Mouse (Mus musculus) lung, embryonic 15.5 days (tissue): ENCODE measurements around the gene Gcnt2. TPM values are rescaled to one million over a fixed set of nuclear protein-coding genes. Genes with fewer than 3 reads are reported as not detected.
A peak's percentile ranks its signal among the peaks of the same experiment; 100 is the strongest.
"Not testable (repeated sequence)": the region's sequence is repeated elsewhere in the genome, so short reads cannot be mapped to it uniquely, and the experiment has no call there.

Source experiments
- ATAC-seq: fragments of 200-750 bp; cut with Nextera tagmentation; 2 replicates; pipeline ENCODE4 v1.8.0; 2017; ENCODE audit warnings: moderate number of reproducible peaks, borderline replicate concordance; ENCODE audit not compliant: low FRiP score, low TSS enrichment; ENCODE audit errors: extremely low read depth
- H3K27ac ChIP-seq: fragments of 300-500 bp; sonication (generic); 2 replicates; pipeline ENCODE4 v1.5.1; 2015; ENCODE audit warnings: moderate library complexity, mild to moderate bottlenecking, inconsistent platforms
- H3K27me3 ChIP-seq: fragments of 300-500 bp; sonication (generic); 2 replicates; pipeline ENCODE4 v1.6.1; 2015; ENCODE audit warnings: inconsistent platforms
- H3K36me3 ChIP-seq: fragments of 300-500 bp; sonication (generic); 2 replicates; pipeline ENCODE4 v1.6.1; 2015; ENCODE audit warnings: inconsistent platforms
- H3K4me1 ChIP-seq: fragments of 300-500 bp; sonication (generic); 2 replicates; pipeline ENCODE4 v1.6.1; 2015; ENCODE audit warnings: inconsistent platforms
- H3K4me2 ChIP-seq: fragments of 300-500 bp; sonication (generic); 2 replicates; pipeline ENCODE4 v1.6.1; 2015; ENCODE audit warnings: inconsistent platforms, mild to moderate bottlenecking, moderate library complexity
- H3K4me3 ChIP-seq: fragments of 300-500 bp; sonication (generic); 2 replicates; pipeline ENCODE4 v1.5.1; 2015; ENCODE audit warnings: mild to moderate bottlenecking, inconsistent platforms
- H3K9ac ChIP-seq: fragments of 300-500 bp; sonication (generic); 2 replicates; pipeline ENCODE4 v1.6.1; 2015; ENCODE audit warnings: inconsistent platforms
- H3K9me3 ChIP-seq: fragments of 300-500 bp; sonication (generic); 2 replicates; pipeline ENCODE4 v1.6.1; 2016; ENCODE audit warnings: inconsistent platforms
- WGBS: fragments of 180-500 bp; shearing (Covaris S2); methylation state at CpG from one replicate; pipeline ENCODE4 v1.1.7; 2015; 5-methylcytosine and 5-hydroxymethylcytosine counted together
- polyA plus RNA-seq: library from polyadenylated mRNA; unstranded; fragments of >200 nt; fragmentation: Nextera tagmentation; extraction: Ambion mirVana; gene quantifications from 2 replicates; pipeline ENCODE4 v1.2.1, GENCODE M21; 2015

Gene Gcnt2
- polyA plus RNA-seq, 1 experiment from 2014 or later = 4.0 TPM

GRCm38 (mm10) chr13:40893573-40893972 is 34.0 kb downstream of the Gcnt2 start:
- Histone ChIP-seq H3K4me3 (no peak overlapping the region), H3K27me3 (no peaks in the 10 kb centered on the region), H3K36me3 (no peaks in the 10 kb centered on the region), H3K9ac (no peak overlapping the region), H3K4me2 (no peak overlapping the region), H3K9me3 (no peaks in the 10 kb centered on the region), H3K27ac (no peak overlapping the region), H3K4me1 (no peaks in the 10 kb centered on the region)
- no peak for ATAC-seq
- WGBS = 71% methylated on average over 3 of the region's 3 CpGs

GRCm38 (mm10) chr13:40898049-40898690 is 38.6 kb downstream of the Gcnt2 start:
- not testable (repeated sequence) for H3K9ac ChIP-seq, H3K27me3 ChIP-seq, H3K36me3 ChIP-seq, H3K27ac ChIP-seq, ATAC-seq, H3K4me3 ChIP-seq, H3K9me3 ChIP-seq, H3K4me2 ChIP-seq
- peaks cover 16% of the 10 kb centered on the region for H3K4me1 ChIP-seq
- WGBS = 60% methylated on average over 14 of the region's 14 CpGs

- WGBS = 78% methylated on average over 4 of the region's 4 CpGs
- no peaks in the 10 kb centered on the region for H3K36me3 ChIP-seq
- ATAC-seq = no peak
- no peaks in the 10 kb centered on the region for H3K9me3 ChIP-seq
- H3K4me1 ChIP-seq = peaks cover 16% of the 10 kb centered on the region
- H3K27ac ChIP-seq = no peak overlapping the region
- H3K27me3 ChIP-seq = no peaks in the 10 kb centered on the region
- no peak overlapping the region for H3K4me2 ChIP-seq
- H3K4me3 ChIP-seq = no peak overlapping the region
- no peak overlapping the region for H3K9ac ChIP-seq
These were observed 39.1 kb downstream of the Gcnt2 start for GRCm38 (mm10) chr13:40898698-40899097.

DNA sequence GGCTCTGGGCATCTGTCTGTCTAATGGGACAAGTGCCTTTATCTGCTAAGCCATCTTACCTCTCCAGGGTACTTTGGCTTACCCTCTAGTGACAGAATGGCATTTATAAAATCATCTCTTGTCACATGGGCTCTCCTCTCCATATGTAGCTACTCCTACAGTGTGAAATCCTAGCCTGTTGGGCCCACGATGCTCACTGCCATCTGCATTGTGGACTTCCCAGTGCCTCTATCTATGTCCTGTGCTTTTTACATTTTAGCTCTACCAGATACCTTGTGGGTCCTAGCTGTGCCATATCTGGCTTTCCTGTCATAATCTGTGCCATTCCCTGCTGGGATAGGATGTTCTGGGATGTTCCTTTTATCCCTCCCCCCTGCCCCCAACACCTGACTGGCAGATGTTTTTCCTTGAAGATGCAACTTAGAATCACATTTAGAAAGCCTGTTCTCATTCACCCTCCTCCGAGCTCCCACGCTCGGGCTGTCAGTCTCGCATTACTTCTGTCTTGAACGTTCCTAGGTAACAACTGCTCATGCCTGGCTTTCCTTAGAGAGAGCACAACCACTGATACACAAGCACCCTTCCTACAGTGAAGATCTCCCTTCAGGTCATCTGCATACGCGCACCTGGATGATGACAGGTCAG is 39.9 kb downstream of the Gcnt2 start:
- no peak overlapping the region for H3K4me2 ChIP-seq
- H3K4me3 ChIP-seq = no peak overlapping the region
- H3K27ac ChIP-seq = no peak overlapping the region
- ATAC-seq = no peak
- no peaks in the 10 kb centered on the region for H3K27me3 ChIP-seq
- H3K4me1 ChIP-seq = peaks cover 16% of the 10 kb centered on the region
- no peaks in the 10 kb centered on the region for H3K36me3 ChIP-seq
- WGBS = 82% methylated on average over 8 of the region's 8 CpGs
- no peaks in the 10 kb centered on the region for H3K9me3 ChIP-seq
- no peak overlapping the region for H3K9ac ChIP-seq

DNA sequence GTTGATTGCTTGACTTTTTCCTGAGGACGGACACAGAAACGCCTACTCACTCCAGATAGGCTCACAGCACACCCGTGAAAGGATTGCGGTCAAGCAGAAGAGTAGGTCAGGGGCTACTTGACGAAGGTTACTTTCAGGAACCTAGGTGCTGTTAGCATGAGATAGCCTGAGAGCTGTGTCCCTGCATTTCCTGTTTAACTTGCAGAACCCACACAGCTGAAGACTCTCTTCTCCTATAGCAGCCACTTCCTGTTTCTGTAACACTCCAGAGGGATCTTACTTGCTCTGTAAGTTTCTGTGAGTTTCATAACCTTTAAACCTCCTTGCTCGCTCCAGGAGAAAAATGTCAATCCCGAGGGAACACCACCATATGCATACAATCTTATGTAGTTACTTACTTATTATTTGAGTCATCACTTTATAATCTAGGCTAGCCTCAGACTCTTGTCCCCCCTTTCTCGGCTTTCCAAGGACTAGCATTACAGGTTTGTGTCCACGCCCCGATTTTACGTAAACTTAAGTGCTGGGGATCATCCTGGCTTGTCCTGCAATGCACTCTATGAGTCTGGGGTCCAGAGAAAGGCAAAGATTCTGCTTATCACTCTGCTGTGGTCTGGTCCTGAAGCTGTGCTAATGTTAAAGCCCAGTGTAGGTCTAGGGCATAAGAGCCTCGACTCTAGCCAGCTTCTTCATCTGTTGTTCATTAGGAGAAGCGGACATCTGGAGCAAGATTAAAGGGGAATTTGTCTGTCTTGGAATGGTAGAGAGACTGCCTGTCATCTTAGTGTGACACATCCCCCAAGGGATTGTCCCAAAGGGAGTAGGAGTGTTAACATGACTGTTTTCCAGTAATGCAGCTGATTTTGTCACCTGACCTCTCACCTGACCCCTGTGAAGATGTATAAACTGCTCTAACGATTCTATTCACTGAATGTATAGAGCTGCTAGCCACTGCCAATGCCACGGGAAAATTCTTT is 40.7 kb downstream of the Gcnt2 start:
- peaks cover 16% of the 10 kb centered on the region for H3K4me1 ChIP-seq
- WGBS = 62% methylated on average over 15 of the region's 15 CpGs
- H3K9ac ChIP-seq = no peak overlapping the region
- no peaks in the 10 kb centered on the region for H3K36me3 ChIP-seq
- no peaks in the 10 kb centered on the region for H3K27me3 ChIP-seq
- no peak overlapping the region for H3K4me3 ChIP-seq
- ATAC-seq = no peak
- no peak overlapping the region for H3K27ac ChIP-seq
- H3K4me2 ChIP-seq = no peak overlapping the region
- no peaks in the 10 kb centered on the region for H3K9me3 ChIP-seq

DNA sequence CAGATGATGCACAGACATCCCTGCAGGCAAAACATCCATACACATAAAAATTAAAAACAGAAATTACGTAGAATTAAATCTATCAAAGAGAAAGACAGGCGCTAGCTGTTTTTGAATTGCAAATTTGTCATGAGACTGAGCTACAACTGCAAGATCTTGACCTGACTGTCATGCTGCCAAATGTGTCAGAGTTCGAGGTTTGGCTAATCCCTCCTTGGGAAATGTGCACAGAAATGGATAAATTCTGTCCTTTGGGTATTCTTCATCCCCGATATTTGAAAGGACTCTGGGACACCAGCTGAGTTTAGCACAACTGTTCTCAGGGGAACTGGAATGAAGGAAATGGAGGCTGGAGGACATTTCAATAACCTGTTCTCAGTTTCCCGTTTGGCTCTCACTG is 41.7 kb downstream of the Gcnt2 start:
- peaks cover 16% of the 10 kb centered on the region for H3K4me1 ChIP-seq
- H3K27me3 ChIP-seq = no peaks in the 10 kb centered on the region; the same call in 1 of the 2 replicates
- ATAC-seq = no peak
- H3K4me2 ChIP-seq = no peak overlapping the region
- H3K27ac ChIP-seq = 0 out of 2 replicates have a peak overlapping the region, but pooled peaks have one; percentile 69
- no peak overlapping the region for H3K9ac ChIP-seq
- H3K4me3 ChIP-seq = no peak overlapping the region
- WGBS = 78% methylated on average over 5 of the region's 5 CpGs
- H3K36me3 ChIP-seq = no peaks in the 10 kb centered on the region
- H3K9me3 ChIP-seq = no peaks in the 10 kb centered on the region

GRCm38 (mm10) chr13:40901831-40902459 is 42.4 kb downstream of the Gcnt2 start:
- peak; percentile 72; the same call in 1 of the 2 replicates for ATAC-seq
- Histone ChIP-seq H3K4me1 (peaks cover 16% of the 10 kb centered on the region), H3K9me3 (no peaks in the 10 kb centered on the region), H3K36me3 (no peaks in the 10 kb centered on the region), H3K9ac (no peak overlapping the region), H3K4me2 (no peak overlapping the region), H3K27me3 (no peaks in the 10 kb centered on the region; the same call in 1 of the 2 replicates), H3K27ac (peak overlapping the region; percentile 69), H3K4me3 (no peak overlapping the region)
- WGBS = 51% methylated on average over 12 of the region's 12 CpGs

GRCm38 (mm10) chr13:40904080-40904479 is 44.5 kb downstream of the Gcnt2 start:
- Histone ChIP-seq H3K36me3 (no peaks in the 10 kb centered on the region), H3K27ac (no peak overlapping the region), H3K4me3 (no peak overlapping the region), H3K4me2 (no peak overlapping the region), H3K9ac (no peak overlapping the region), H3K27me3 (no peaks in the 10 kb centered on the region; the same call in 1 of the 2 replicates), H3K4me1 (peaks cover 16% of the 10 kb centered on the region), H3K9me3 (no peaks in the 10 kb centered on the region)
- no peak for ATAC-seq
- WGBS = 89% methylated on average over 7 of the region's 7 CpGs

- WGBS = 76% methylated on average over 7 of the region's 7 CpGs
- no peak for ATAC-seq
These were observed 47.0 kb downstream of the Gcnt2 start for GRCm38 (mm10) chr13:40906528-40906927.

DNA sequence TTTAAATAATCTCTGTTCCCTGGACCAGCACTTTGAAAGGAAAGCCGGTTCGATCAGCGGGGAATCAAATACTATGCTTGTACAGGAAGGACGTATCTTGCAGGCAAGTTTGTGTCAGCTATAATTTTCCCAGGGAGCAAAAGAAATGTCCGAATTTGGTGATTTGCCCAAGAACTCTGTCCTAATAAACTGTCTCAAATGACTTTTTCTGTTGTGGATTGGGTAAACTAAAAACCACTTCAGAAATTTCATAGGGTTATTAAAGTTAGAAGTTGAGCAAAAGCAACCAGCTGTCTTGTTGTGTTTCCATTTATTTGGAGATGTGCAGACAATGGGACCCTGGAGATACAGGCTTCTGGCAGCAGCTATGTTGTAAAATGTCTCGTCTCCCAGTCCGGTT is 47.7 kb downstream of the Gcnt2 start:
- no peaks in the 10 kb centered on the region; the same call in 1 of the 2 replicates for H3K4me1 ChIP-seq
- no peak overlapping the region for H3K4me3 ChIP-seq
- no peak overlapping the region for H3K4me2 ChIP-seq
- no peak for ATAC-seq
- H3K9ac ChIP-seq = no peak overlapping the region
- WGBS = 62% methylated on average over 7 of the region's 7 CpGs
- H3K27ac ChIP-seq = no peak overlapping the region
- H3K36me3 ChIP-seq = no peaks in the 10 kb centered on the region
- H3K27me3 ChIP-seq = no peaks in the 10 kb centered on the region; the same call in 1 of the 2 replicates
- no peaks in the 10 kb centered on the region for H3K9me3 ChIP-seq

More at GRCm38 (mm10) chr13:40906528-40906927, 47.0 kb downstream of the Gcnt2 start:
- H3K4me2 ChIP-seq = no peak overlapping the region
- H3K9me3 ChIP-seq = no peaks in the 10 kb centered on the region
- no peaks in the 10 kb centered on the region for H3K36me3 ChIP-seq
- no peaks in the 10 kb centered on the region; the same call in 1 of the 2 replicates for H3K27me3 ChIP-seq
- H3K9ac ChIP-seq = no peak overlapping the region
- no peak overlapping the region for H3K4me3 ChIP-seq
- H3K27ac ChIP-seq = no peak overlapping the region
- peaks cover 4% of the 10 kb centered on the region for H3K4me1 ChIP-seq

DNA sequence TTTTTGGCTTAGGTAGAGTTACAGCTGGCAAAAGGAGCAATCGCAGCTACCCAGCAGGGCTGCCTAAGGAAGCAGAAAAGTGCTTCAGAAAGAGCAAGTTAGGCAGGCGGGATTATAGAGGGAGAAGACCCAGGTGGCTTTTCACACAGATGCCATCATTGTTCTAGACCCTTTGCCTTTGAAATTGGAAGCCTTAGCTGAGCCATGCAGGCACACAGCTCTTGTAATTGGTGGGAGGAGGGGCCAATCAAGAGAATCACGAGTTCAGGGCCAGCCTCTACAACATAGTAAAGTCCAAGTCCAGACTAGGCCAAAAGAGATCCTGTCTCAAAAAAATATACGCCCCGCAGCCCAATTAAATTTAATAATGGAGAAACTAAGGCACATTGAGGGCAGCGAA is 48.5 kb downstream of the Gcnt2 start:
- H3K36me3 ChIP-seq = no peaks in the 10 kb centered on the region
- H3K9ac ChIP-seq = no peak overlapping the region
- 72% methylated on average over 6 of the region's 6 CpGs for WGBS
- no peaks in the 10 kb centered on the region for H3K9me3 ChIP-seq
- H3K4me3 ChIP-seq = no peak overlapping the region
- no peaks in the 10 kb centered on the region for H3K4me1 ChIP-seq
- H3K4me2 ChIP-seq = no peak overlapping the region
- H3K27me3 ChIP-seq = no peaks in the 10 kb centered on the region; the same call in 1 of the 2 replicates
- no peak overlapping the region for H3K27ac ChIP-seq
- no peak for ATAC-seq
